Mouse (Mus musculus) G1E (cell line): ENCODE data around the gene Fndc1.

Source experiments
- CTCF ChIP-seq: IDR thresholded peaks from 2 replicates; pipeline ENCODE4 v1.5.1; 2012; ENCODE audit warnings: low read depth, low read length, inconsistent platforms, mixed read lengths
- GATA1 ChIP-seq: IDR thresholded peaks from 2 replicates; pipeline ENCODE4 v1.6.1; 2012; ENCODE audit warnings: borderline replicate concordance, low read length, inconsistent platforms, mixed read lengths
- TAL1 ChIP-seq: conservative IDR thresholded peaks from 2 replicates; pipeline ENCODE4 v1.6.1; 2012; ENCODE audit warnings: low read depth, low read length, inconsistent platforms, mixed read lengths

GRCm38 (mm10) chr17:7816602-7817001, 10.5 kb downstream of the Fndc1 start:
- no peak for TF ChIP-seq CTCF
- TF ChIP-seq GATA1, result no peak
- no peak for TF ChIP-seq TAL1
